Mouse (Mus musculus) forebrain, embryonic 16.5 days (tissue): ENCODE measurements around the gene Gm20388. TPM values are rescaled to one million over a fixed set of nuclear protein-coding genes. Genes with fewer than 3 reads are reported as not detected.

Experiments used
- ATAC-seq: fragments of 200-750 bp; cut with Nextera tagmentation; 2 replicates; pipeline ENCODE4 v1.8.0; 2017; ENCODE audit warnings: mild to moderate bottlenecking, moderate library complexity
- H3K27ac ChIP-seq: fragments of 300-500 bp; sonication (generic); 2 replicates; pipeline ENCODE4 v1.5.1; 2014; ENCODE audit warnings: low read length, control low read depth
- H3K27me3 ChIP-seq: fragments of 300-500 bp; sonication (generic); replicated peaks from 2 replicates; pipeline ENCODE4 v1.6.1; 2014; ENCODE audit warnings: low read length; ENCODE audit not compliant: control insufficient read depth, insufficient read depth
- H3K36me3 ChIP-seq: fragments of 300-500 bp; sonication (generic); 2 replicates; pipeline ENCODE4 v1.6.1; 2014; ENCODE audit not compliant: control insufficient read depth, insufficient read depth
- H3K4me1 ChIP-seq: fragments of 300-500 bp; sonication (generic); replicated peaks from 2 replicates; pipeline ENCODE4 v1.6.1; 2014; ENCODE audit warnings: low read length; ENCODE audit not compliant: control insufficient read depth, insufficient read depth
- H3K4me2 ChIP-seq: fragments of 300-500 bp; sonication (generic); 2 replicates; pipeline ENCODE4 v1.6.1; 2014; ENCODE audit warnings: mild to moderate bottlenecking, low read length, control low read depth
- H3K4me3 ChIP-seq: fragments of 300-500 bp; sonication (generic); replicated peaks from 2 replicates; pipeline ENCODE4 v1.5.1; 2014; ENCODE audit warnings: mild to moderate bottlenecking, low read length, control low read depth
- H3K9ac ChIP-seq: fragments of 300-500 bp; sonication (generic); replicated peaks from 2 replicates; pipeline ENCODE4 v1.6.1; 2014; ENCODE audit warnings: low read depth, low read length, control low read depth
- H3K9me3 ChIP-seq: fragments of 300-500 bp; sonication (generic); 2 replicates; pipeline ENCODE4 v1.6.1; 2016; ENCODE audit warnings: low read length; ENCODE audit not compliant: control insufficient read depth
- WGBS: fragments of 180-500 bp; shearing (Covaris S2); extraction: QIAGEN DNeasy Blood & Tissue Kit; methylation state at CpG from one replicate; pipeline ENCODE4 v1.1.7; 2014; 5-methylcytosine and 5-hydroxymethylcytosine counted together
- polyA plus RNA-seq: library from polyadenylated mRNA; unstranded; fragments of >200 nt; fragmentation: Nextera tagmentation; extraction: Ambion mirVana; gene quantifications from 2 replicates; pipeline ENCODE4 v1.2.1, GENCODE M21; 2015

The Gm20388 gene
- polyA plus RNA-seq, 1 experiment from 2014 or later = 4.7 TPM

DNA sequence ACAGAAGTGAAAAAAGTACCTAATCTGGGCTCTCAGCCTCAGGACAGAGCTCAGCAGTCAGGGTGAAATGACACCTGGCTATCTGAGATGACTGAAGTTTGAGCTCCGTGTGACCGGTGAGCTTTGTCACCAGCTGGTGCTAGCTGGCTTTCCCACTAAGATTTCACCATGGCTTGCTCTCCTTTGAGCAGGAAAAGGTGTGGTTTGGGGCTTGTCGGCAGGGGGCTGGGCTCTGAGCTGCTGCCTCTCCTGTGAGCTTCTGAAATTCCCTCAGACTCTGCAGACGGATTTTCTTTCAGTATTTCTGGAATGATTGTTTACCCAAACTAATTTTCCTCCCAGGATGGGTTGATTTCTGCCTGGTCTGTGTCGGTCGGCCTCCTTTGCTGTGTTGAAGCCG lies 4395.9 kb downstream of the Gm20388 start:
- no peak overlapping the region for H3K4me2 ChIP-seq
- no peak overlapping the region for H3K9ac ChIP-seq
- H3K9me3 ChIP-seq = no peaks in the 10 kb centered on the region
- H3K27me3 ChIP-seq = no peaks in the 10 kb centered on the region
- ATAC-seq = no peak
- no peak overlapping the region for H3K4me3 ChIP-seq
- no peak overlapping the region for H3K27ac ChIP-seq
- 0 out of 2 replicates have a peak, but pooled peaks cover 6% of the 10 kb centered on the region for H3K4me1 ChIP-seq
- no peaks in the 10 kb centered on the region for H3K36me3 ChIP-seq
- WGBS = 61% methylated on average over 7 of the region's 7 CpGs

DNA sequence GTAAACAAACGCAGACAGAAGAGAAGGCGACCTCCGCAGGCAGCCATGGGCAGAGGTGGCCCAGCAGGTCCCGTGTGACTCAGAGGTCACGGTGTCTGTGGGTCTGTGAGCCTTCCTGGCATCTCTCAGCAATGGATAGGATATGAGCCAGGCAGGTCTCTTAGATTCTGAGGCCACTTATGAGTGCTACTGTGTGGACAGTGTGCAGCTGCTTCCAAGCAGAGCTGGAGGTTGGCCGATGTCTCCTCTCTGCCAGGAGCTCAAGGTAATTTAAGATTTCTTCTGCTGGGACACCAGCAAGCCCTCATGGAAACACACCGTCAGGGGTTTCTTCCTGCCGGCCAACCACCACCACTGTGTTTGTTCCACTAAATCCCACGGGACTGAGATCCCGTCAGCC lies 4397.1 kb downstream of the Gm20388 start:
- Histone ChIP-seq H3K36me3 (no peaks in the 10 kb centered on the region), H3K4me3 (no peak overlapping the region), H3K4me2 (no peak overlapping the region), H3K9me3 (no peaks in the 10 kb centered on the region), H3K9ac (no peak overlapping the region), H3K27ac (no peak overlapping the region), H3K4me1 (0 out of 2 replicates have a peak, but pooled peaks cover 6% of the 10 kb centered on the region), H3K27me3 (no peaks in the 10 kb centered on the region)
- no peak for ATAC-seq
- 94% methylated on average over 10 of the region's 10 CpGs for WGBS

DNA sequence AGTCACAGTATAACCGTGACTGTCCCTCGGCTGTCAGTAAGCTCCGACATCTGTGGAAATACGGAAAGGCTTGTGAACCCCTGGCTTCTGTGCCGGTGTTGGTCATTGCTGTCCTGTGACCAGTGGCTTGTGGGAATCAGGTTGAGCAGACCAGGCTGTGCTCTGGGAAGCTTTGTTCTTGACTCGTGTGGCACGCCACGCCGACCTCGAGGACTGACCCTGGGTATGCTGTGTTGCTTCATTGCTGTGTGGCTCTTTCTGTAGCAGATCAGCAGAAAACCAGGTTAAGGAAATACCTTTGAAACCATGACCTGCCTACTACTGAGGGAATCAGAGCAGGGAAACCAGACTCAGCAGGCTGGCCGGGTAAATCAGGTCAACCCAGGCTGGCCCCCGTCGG lies 4399.9 kb downstream of the Gm20388 start:
- 95% methylated on average over 13 of the region's 13 CpGs for WGBS
- no peak for ATAC-seq

DNA sequence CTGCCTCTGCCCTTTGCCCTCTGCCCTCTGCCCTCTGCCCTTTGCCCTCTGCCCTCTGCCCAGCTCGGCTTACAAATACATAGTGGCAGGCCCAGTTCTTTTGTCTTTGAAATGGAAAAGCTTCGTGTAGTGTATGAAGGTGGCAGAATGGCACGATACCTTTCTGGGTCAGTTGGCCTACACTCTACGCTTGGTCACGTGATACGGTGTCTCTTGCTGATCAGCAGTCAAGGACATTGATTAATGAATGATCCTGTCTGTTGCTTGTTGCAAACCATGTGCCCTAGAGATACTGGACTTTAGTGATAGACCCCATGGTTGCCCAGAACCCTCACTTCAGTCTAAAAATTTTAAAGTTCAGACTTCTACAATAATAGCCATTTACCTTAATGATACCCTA lies 4400.5 kb downstream of the Gm20388 start:
- no peak for ATAC-seq
- Histone ChIP-seq H3K4me1 (peaks cover 19% of the 10 kb centered on the region), H3K36me3 (no peaks in the 10 kb centered on the region), H3K27ac (no peak overlapping the region), H3K4me2 (no peak overlapping the region), H3K4me3 (no peak overlapping the region), H3K9ac (no peak overlapping the region), H3K9me3 (no peaks in the 10 kb centered on the region), H3K27me3 (no peaks in the 10 kb centered on the region)
- 91% methylated on average over 6 of the region's 6 CpGs for WGBS

More for the DNA sequence above, 4399.9 kb downstream of the Gm20388 start:
- Histone ChIP-seq H3K27me3 (no peaks in the 10 kb centered on the region), H3K4me1 (peaks cover 17% of the 10 kb centered on the region), H3K9ac (no peak overlapping the region), H3K27ac (no peak overlapping the region), H3K4me2 (no peak overlapping the region), H3K36me3 (no peaks in the 10 kb centered on the region), H3K9me3 (no peaks in the 10 kb centered on the region), H3K4me3 (no peak overlapping the region)

DNA sequence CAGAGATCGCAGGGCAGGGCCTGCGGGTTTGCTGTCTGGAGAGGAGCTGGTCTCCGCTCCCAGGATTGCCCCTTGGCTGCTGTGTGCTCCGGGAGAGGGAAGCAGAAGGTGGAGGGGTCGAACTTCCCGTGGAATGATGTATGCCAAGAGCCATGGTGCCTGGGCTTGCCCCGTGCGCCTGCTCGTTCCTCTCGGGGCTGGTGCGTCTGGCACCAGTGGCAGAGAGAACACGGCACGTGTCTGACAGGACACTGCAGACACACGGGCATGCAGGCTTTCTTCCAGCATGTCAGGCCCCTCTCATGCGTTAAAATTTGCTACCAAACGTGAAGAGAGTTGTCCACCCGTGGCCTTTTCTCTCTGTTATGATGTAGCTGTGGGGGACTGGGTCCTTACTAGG lies 4401.1 kb downstream of the Gm20388 start:
- ATAC-seq = no peak
- Histone ChIP-seq H3K4me2 (no peak overlapping the region), H3K9me3 (no peaks in the 10 kb centered on the region), H3K4me3 (no peak overlapping the region), H3K4me1 (peaks cover 22% of the 10 kb centered on the region), H3K27ac (no peak overlapping the region), H3K36me3 (no peaks in the 10 kb centered on the region), H3K9ac (no peak overlapping the region), H3K27me3 (no peaks in the 10 kb centered on the region)
- WGBS = 89% methylated on average over 17 of the region's 17 CpGs

DNA sequence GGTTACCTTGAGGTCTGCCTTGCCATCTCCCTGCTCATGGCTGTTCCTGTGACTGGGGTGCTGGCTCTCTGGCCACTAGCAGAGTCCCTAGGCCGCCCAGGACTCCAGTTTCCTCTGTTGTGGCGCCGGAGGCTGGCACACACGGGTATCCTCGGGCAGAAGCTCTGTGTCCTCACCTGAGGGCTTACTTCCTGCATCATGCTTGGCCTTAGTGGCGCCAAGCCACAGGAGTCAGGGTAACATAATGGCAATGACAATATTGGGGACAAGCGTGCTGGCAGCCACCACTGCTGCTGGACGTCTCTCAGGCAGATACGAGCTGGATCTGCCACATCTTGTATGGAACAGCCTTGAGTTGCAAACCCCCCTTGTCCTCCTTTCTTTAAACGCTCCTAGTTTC lies 4401.6 kb downstream of the Gm20388 start:
- H3K27me3 ChIP-seq = no peaks in the 10 kb centered on the region
- no peak overlapping the region for H3K27ac ChIP-seq
- no peaks in the 10 kb centered on the region for H3K36me3 ChIP-seq
- peaks cover 24% of the 10 kb centered on the region for H3K4me1 ChIP-seq
- H3K4me3 ChIP-seq = no peak overlapping the region
- no peak overlapping the region for H3K9ac ChIP-seq
- no peak for ATAC-seq
- H3K9me3 ChIP-seq = no peaks in the 10 kb centered on the region
- H3K4me2 ChIP-seq = no peak overlapping the region
- WGBS = 90% methylated on average over 10 of the region's 10 CpGs

DNA sequence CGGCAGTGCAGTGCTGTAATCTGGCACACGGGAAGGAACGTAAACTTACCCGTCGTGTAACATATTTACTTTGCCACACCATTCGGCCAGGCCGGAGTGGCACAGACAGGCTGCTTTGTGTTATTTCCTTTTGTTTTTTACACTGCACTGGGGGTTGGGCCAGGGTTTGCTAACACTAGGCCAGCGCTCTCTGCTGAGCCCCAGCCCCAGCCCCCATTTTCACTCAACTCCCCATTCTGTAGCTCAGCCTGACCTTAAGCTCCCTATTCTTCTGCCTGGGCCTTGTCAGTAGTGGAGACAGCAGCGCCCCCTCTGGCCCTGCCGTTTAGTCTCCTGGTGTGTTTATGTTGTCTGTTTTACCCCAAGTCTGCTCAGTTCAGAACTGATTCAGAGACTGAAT lies 4404.2 kb downstream of the Gm20388 start:
- 6% methylated on average over 10 of the region's 10 CpGs for WGBS
- Histone ChIP-seq H3K4me2 (no peak overlapping the region), H3K4me1 (peaks cover 36% of the 10 kb centered on the region), H3K9me3 (no peaks in the 10 kb centered on the region), H3K9ac (no peak overlapping the region; the same call in 1 of the 2 replicates), H3K4me3 (no peak overlapping the region), H3K36me3 (no peaks in the 10 kb centered on the region), H3K27ac (peak overlapping the region; percentile 19; the same call in 1 of the 2 replicates), H3K27me3 (no peaks in the 10 kb centered on the region)
- ATAC-seq = peak; percentile 58

DNA sequence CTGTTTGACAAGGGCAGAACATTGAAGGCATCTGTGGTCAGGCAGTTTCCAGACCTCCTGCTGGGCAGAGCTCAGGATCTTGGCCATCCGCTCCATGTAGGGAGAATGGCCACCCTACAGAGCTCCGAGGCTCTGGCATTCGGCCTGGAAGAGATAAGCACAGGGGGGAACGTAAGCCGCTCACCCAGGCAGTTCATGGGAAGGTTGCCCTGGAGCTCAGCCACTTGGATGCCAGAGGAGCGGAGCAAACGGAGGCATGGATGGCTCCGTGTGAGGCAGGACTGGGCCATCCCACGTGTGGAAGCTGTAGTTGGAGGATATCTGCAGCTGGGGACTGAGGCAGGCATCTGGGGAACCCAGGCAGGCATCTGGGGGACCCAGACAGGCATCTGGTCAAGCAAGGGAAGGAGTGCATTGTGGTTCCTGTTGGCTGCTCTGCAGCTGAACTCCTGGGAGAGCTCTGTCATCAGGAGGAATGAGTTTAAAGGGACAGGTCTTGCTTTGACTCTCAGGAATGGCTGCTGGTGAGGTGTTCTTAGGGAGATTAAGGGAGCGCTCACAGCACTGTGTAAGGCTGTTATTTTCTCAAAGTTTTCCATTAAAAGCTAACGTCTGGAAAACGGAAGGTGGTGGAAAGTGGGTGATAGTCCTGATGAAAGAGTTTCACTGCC lies 4406.0 kb downstream of the Gm20388 start:
- Histone ChIP-seq H3K27me3 (no peaks in the 10 kb centered on the region), H3K4me3 (no peak overlapping the region), H3K9ac (no peak overlapping the region), H3K27ac (no peak overlapping the region), H3K4me2 (no peak overlapping the region), H3K9me3 (no peaks in the 10 kb centered on the region), H3K36me3 (no peaks in the 10 kb centered on the region), H3K4me1 (peaks cover 46% of the 10 kb centered on the region)
- 53% methylated on average over 12 of the region's 12 CpGs for WGBS
- no peak for ATAC-seq

DNA sequence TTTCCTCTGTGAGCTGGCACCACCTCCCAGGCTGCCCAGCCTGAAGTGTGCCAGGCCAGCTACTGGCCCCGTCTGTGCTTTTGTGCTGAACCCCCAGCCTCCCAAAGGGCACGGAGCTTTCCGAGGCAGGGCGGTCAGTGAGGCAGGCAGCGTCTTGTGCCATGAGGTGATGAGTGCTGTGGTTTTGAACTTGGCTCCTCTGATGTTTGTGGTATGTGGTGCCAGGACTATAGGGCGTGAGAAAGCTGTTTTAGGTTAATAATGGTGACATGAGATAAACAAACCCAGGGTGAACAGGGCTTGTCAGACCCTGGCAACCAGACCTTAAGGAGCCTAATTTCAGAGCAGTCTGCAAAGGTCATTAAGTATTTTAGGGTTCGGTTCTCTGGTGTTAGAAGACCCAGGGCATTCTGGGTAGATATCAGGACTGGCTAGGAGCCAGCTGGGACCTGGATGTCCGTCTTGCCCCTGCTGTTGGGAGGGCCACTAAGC lies 4406.6 kb downstream of the Gm20388 start:
- Histone ChIP-seq H3K4me1 (peaks cover 52% of the 10 kb centered on the region), H3K4me3 (no peak overlapping the region), H3K36me3 (no peaks in the 10 kb centered on the region), H3K27ac (no peak overlapping the region), H3K27me3 (no peaks in the 10 kb centered on the region), H3K9ac (no peak overlapping the region), H3K9me3 (no peaks in the 10 kb centered on the region), H3K4me2 (no peak overlapping the region)
- no peak for ATAC-seq
- WGBS = 53% methylated on average over 8 of the region's 8 CpGs
